8 mouse cellular contexts compared by ENCODE assay signal in genomic region chr11:74833536-74834358, GRCm38 (mm10). TPM values are rescaled to one million over a fixed set of nuclear protein-coding genes. Genes with fewer than 3 reads are reported as not detected.
DNase-seq lines count a peak whose midpoint lies in the region; ATAC-seq lines count a peak whose summit lies in the region.

No protein-coding gene starts in this region.

- H3K36me3 ChIP-seq in heart, embryonic 12.5 days: peaks cover 6% of the 10 kb centered on the region; the same call in 1 of the 2 replicates
- H3K36me3 ChIP-seq in hindbrain, embryonic 11.5 days (ENCODE audit: control insufficient read depth, insufficient read depth, low read length): no peaks in the 10 kb centered on the region
- H3K36me3 ChIP-seq in liver, embryonic 16.5 days (ENCODE audit: control insufficient read depth, insufficient read depth): no peaks in the 10 kb centered on the region

- H3K4me2 ChIP-seq in heart, embryonic 12.5 days: peak overlapping the region; percentile 94
- H3K4me2 ChIP-seq in hindbrain, embryonic 11.5 days (replicated peaks; ENCODE audit: low read depth, low read length): no peak overlapping the region
- H3K4me2 ChIP-seq in liver, embryonic 16.5 days (ENCODE audit: low read depth, low read length): peak overlapping the region; percentile 100; the same call in 1 of the 2 replicates

- ATAC-seq in heart, embryonic 12.5 days (ENCODE audit: insufficient number of reproducible peaks, low FRiP score): no peak
- no peak for ATAC-seq in hindbrain, embryonic 11.5 days (ENCODE audit: low FRiP score)
- ATAC-seq in liver, embryonic 16.5 days (ENCODE audit: low read depth): no peak

- H3K4me3 ChIP-seq in heart, embryonic 12.5 days: peak overlapping the region; percentile 88
- 0 out of 2 replicates have a peak overlapping the region, but pooled peaks have one; percentile 74 for H3K4me3 ChIP-seq in hindbrain, embryonic 11.5 days (ENCODE audit: low read depth, low read length)
- H3K4me3 ChIP-seq in liver, embryonic 16.5 days (ENCODE audit: low read depth, low read length): no peak overlapping the region

- WGBS in heart, embryonic 12.5 days: 70% methylated on average over 8 of the region's 8 CpGs
- 82% methylated on average over 8 of the region's 8 CpGs for WGBS in hindbrain, embryonic 11.5 days
- WGBS in liver, embryonic 16.5 days (ENCODE audit: insufficient replicate concordance): 71% methylated on average over 8 of the region's 8 CpGs

- H3K27ac ChIP-seq in heart, embryonic 12.5 days (ENCODE audit: poor library complexity, severe bottlenecking): peak overlapping the region; percentile 100
- no peak overlapping the region for H3K27ac ChIP-seq in hindbrain, embryonic 11.5 days (ENCODE audit: low read depth, low read length)
- H3K27ac ChIP-seq in liver, embryonic 16.5 days (ENCODE audit: low read length): peak overlapping the region; percentile 70

- H3K27me3 ChIP-seq in heart, embryonic 12.5 days (replicated peaks): no peaks in the 10 kb centered on the region
- no peaks in the 10 kb centered on the region for H3K27me3 ChIP-seq in hindbrain, embryonic 11.5 days (ENCODE audit: control insufficient read depth, insufficient read depth, low read length)
- no peaks in the 10 kb centered on the region for H3K27me3 ChIP-seq in liver, embryonic 16.5 days (ENCODE audit: control insufficient read depth, insufficient read depth, low read depth, low read length)

- DNase-seq in heart, adult 8-10 months (ENCODE audit: low spot score): no peak
- peak; percentile 87 for DNase-seq in adrenal gland, adult 8-10 months
- DNase-seq in hindbrain, embryonic 11.5 days (ENCODE audit: low spot score): no peak
- DNase-seq in yolk sac, embryonic 10.5 days (ENCODE audit: low spot score): no peak
- no peak for DNase-seq in left cerebral cortex, postnatal 4 days
- no peak for DNase-seq in gastrocnemius, adult 18-20 months (ENCODE audit: low spot score)

- H3K4me1 ChIP-seq in heart, embryonic 12.5 days (replicated peaks): peaks cover 57% of the 10 kb centered on the region
- H3K4me1 ChIP-seq in hindbrain, embryonic 11.5 days (replicated peaks; ENCODE audit: control insufficient read depth, insufficient read depth, low read length): peaks cover 19% of the 10 kb centered on the region
- peaks cover 72% of the 10 kb centered on the region for H3K4me1 ChIP-seq in liver, embryonic 16.5 days (ENCODE audit: control insufficient read depth, low read depth, low read length)

- no peaks in the 10 kb centered on the region for H3K9me3 ChIP-seq in heart, embryonic 12.5 days (replicated peaks)
- no peaks in the 10 kb centered on the region for H3K9me3 ChIP-seq in hindbrain, embryonic 11.5 days (ENCODE audit: control insufficient read depth, low read length)
- no peaks in the 10 kb centered on the region for H3K9me3 ChIP-seq in liver, embryonic 16.5 days (replicated peaks; ENCODE audit: control insufficient read depth, low read length)

- peak overlapping the region; percentile 84 for H3K9ac ChIP-seq in heart, embryonic 12.5 days
- H3K9ac ChIP-seq in hindbrain, embryonic 11.5 days (ENCODE audit: low read depth, low read length): peak overlapping the region; percentile 27; the same call in 1 of the 2 replicates
- H3K9ac ChIP-seq in liver, embryonic 16.5 days (ENCODE audit: low read depth, low read length): peak overlapping the region; percentile 70; the same call in 1 of the 2 replicates

- intact Hi-C loops in left cerebral cortex, postnatal 4 days (cut with DNase I): no loop called here

RNA-seq across cellular contexts. Expression of gene Mnt, which starts 3.0 kb away (rescaled TPM):
- polyA plus RNA-seq in heart, embryonic 12.5 days (2016; fragmentation: Nextera tagmentation; extraction: Ambion mirVana): 4.0 and 4.8 TPM in 2 replicates
- total RNA-seq in heart, adult 8-10 months (2022): 10 to 100 TPM in 3 of 4 experiments, 1 to 10 TPM in 1; 7.4 to 13.4 (median 10.2) TPM
- 10 to 100 TPM; 24.4 to 36.0 (median 27.1) TPM for total RNA-seq in adrenal gland, adult 8-10 months (2022)
- 4.8 and 5.0 TPM in 2 replicates for polyA plus RNA-seq in hindbrain, embryonic 11.5 days (2014; fragmentation: Nextera tagmentation; extraction: Ambion mirVana)
- 0.90 and 1.2 TPM in 2 replicates for polyA plus RNA-seq in liver, embryonic 16.5 days (2015; fragmentation: Nextera tagmentation; extraction: Ambion mirVana)
- total RNA-seq in left cerebral cortex, postnatal 4 days (2021): 10 to 100 TPM; 36.7 to 36.8 TPM
- total RNA-seq in gastrocnemius, adult 18-20 months (2021): 1 to 10 TPM; 4.8 to 7.0 TPM

Comparison
In these comparisons a context has a peak if more than half of its experiments do, and no peak if none do; other contexts are left out.
1. H3K9ac ChIP-seq: peak in every context shown above with its lines; median percentile 84 in heart, embryonic 12.5 days; 70 in liver, embryonic 16.5 days; 27 in hindbrain, embryonic 11.5 days.